Mouse (Mus musculus) hindbrain, embryonic 13.5 days (tissue): Measurements from ENCODE around the gene Fam19a1. TPM values are rescaled to one million over a fixed set of nuclear protein-coding genes. Genes with fewer than 3 reads are reported as not detected.

ENCODE experiments used
- ATAC-seq: fragments of 200-750 bp; cut with Nextera tagmentation; 2 replicates; pipeline ENCODE4 v1.8.0; 2017; ENCODE audit warnings: moderate TSS enrichment; ENCODE audit not compliant: low FRiP score
- H3K27ac ChIP-seq: fragments of 300-500 bp; sonication (generic); 2 replicates; pipeline ENCODE4 v1.5.1; 2015; ENCODE audit warnings: inconsistent platforms, mild to moderate bottlenecking, moderate library complexity
- H3K27me3 ChIP-seq: fragments of 300-500 bp; sonication (generic); 2 replicates; pipeline ENCODE4 v1.6.1; 2015; ENCODE audit warnings: mild to moderate bottlenecking, inconsistent platforms
- H3K36me3 ChIP-seq: fragments of 300-500 bp; sonication (generic); 2 replicates; pipeline ENCODE4 v1.6.1; 2015; ENCODE audit warnings: mild to moderate bottlenecking, inconsistent platforms
- H3K4me1 ChIP-seq: fragments of 300-500 bp; sonication (generic); replicated peaks from 2 replicates; pipeline ENCODE4 v1.6.1; 2015; ENCODE audit warnings: inconsistent platforms
- H3K4me2 ChIP-seq: fragments of 300-500 bp; sonication (generic); 2 replicates; pipeline ENCODE4 v1.6.1; 2015; ENCODE audit warnings: inconsistent platforms, mild to moderate bottlenecking, moderate library complexity
- H3K4me3 ChIP-seq: fragments of 300-500 bp; sonication (generic); 2 replicates; pipeline ENCODE4 v1.5.1; 2015; ENCODE audit warnings: mild to moderate bottlenecking, inconsistent platforms
- H3K9ac ChIP-seq: fragments of 300-500 bp; sonication (generic); 2 replicates; pipeline ENCODE4 v1.6.1; 2015; ENCODE audit warnings: mild to moderate bottlenecking, inconsistent platforms
- H3K9me3 ChIP-seq: fragments of 300-500 bp; sonication (generic); 2 replicates; pipeline ENCODE4 v1.6.1; 2016; ENCODE audit warnings: inconsistent platforms
- WGBS: fragments of 180-500 bp; shearing (Covaris S2); methylation state at CpG from one replicate; pipeline ENCODE4 v1.1.7; 2015; 5-methylcytosine and 5-hydroxymethylcytosine counted together
- polyA plus RNA-seq: library from polyadenylated mRNA; unstranded; fragments of >200 nt; fragmentation: Nextera tagmentation; extraction: Ambion mirVana; gene quantifications from 2 replicates; pipeline ENCODE4 v1.2.1, GENCODE M21; 2015

Fam19a1 gene
- polyA plus RNA-seq, 1 experiment from 2014 or later, result 19.8 TPM

DNA sequence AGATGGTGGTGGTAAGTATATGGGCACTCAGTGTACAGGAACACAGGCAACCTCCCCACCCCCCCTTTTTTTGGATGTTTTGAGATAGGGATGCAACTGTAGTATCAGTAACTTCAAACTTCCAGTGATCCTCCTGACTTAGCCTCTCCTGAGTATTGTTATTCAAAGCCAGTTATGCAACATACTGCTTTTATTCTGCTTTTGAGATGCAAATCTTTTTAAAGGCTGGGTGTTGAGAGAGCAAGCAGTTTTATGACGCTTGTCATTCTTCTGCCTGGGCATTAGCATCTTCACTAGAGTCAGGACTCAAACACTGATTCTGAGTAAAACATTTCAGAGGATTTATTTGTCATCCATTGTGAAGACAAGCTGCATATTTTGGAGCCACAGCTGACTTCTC is 271.5 kb downstream of the Fam19a1 start:
- Histone ChIP-seq H3K4me3 (no peak overlapping the region), H3K27me3 (no peaks in the 10 kb centered on the region), H3K9ac (no peak overlapping the region), H3K4me1 (no peaks in the 10 kb centered on the region), H3K9me3 (no peaks in the 10 kb centered on the region), H3K36me3 (no peaks in the 10 kb centered on the region), H3K4me2 (no peak overlapping the region), H3K27ac (no peak overlapping the region)
- WGBS, result 47% methylated on average over 1 of the region's 1 CpGs
- no peak for ATAC-seq

GRCm38 (mm10) chr6:96418866-96419265 is 305.9 kb downstream of the Fam19a1 start:
- 62% methylated on average over 4 of the region's 4 CpGs for WGBS
- Histone ChIP-seq H3K4me3 (no peak overlapping the region), H3K27me3 (no peaks in the 10 kb centered on the region), H3K4me1 (peaks cover 11% of the 10 kb centered on the region; the same call in 1 of the 2 replicates), H3K36me3 (no peaks in the 10 kb centered on the region), H3K9me3 (no peaks in the 10 kb centered on the region), H3K27ac (no peak overlapping the region), H3K4me2 (no peak overlapping the region), H3K9ac (no peak overlapping the region)
- ATAC-seq, result no peak

- Histone ChIP-seq H3K4me2 (no peak overlapping the region), H3K27me3 (no peaks in the 10 kb centered on the region), H3K4me3 (no peak overlapping the region), H3K9ac (no peak overlapping the region), H3K4me1 (peaks cover 11% of the 10 kb centered on the region; the same call in 1 of the 2 replicates), H3K27ac (no peak overlapping the region), H3K9me3 (no peaks in the 10 kb centered on the region), H3K36me3 (no peaks in the 10 kb centered on the region)
- WGBS, result 72% methylated on average over 5 of the region's 5 CpGs
- no peak for ATAC-seq
Observed at GRCm38 (mm10) chr6:96419704-96420382, 306.9 kb downstream of the Fam19a1 start.

GRCm38 (mm10) chr6:96420515-96420914 is 307.6 kb downstream of the Fam19a1 start:
- WGBS, result 13% methylated on average over 2 of the region's 2 CpGs

GRCm38 (mm10) chr6:96429390-96429789 is 316.4 kb downstream of the Fam19a1 start:
- no peaks in the 10 kb centered on the region for H3K36me3 ChIP-seq
- 58% methylated on average over 6 of the region's 6 CpGs for WGBS
- no peak overlapping the region for H3K9ac ChIP-seq
- no peaks in the 10 kb centered on the region for H3K9me3 ChIP-seq
- H3K4me3 ChIP-seq, result no peak overlapping the region
- no peak overlapping the region for H3K4me2 ChIP-seq
- ATAC-seq, result no peak
- no peaks in the 10 kb centered on the region for H3K4me1 ChIP-seq
- H3K27ac ChIP-seq, result no peak overlapping the region
- H3K27me3 ChIP-seq, result no peaks in the 10 kb centered on the region

More at GRCm38 (mm10) chr6:96420515-96420914, 307.6 kb downstream of the Fam19a1 start:
- peaks cover 11% of the 10 kb centered on the region; the same call in 1 of the 2 replicates for H3K4me1 ChIP-seq
- no peaks in the 10 kb centered on the region for H3K9me3 ChIP-seq
- H3K27ac ChIP-seq, result no peak overlapping the region
- no peaks in the 10 kb centered on the region for H3K36me3 ChIP-seq
- no peak overlapping the region for H3K4me3 ChIP-seq
- H3K27me3 ChIP-seq, result no peaks in the 10 kb centered on the region
- H3K4me2 ChIP-seq, result no peak overlapping the region
- ATAC-seq, result 0 out of 2 replicates have a peak, but pooled peaks have one; percentile 63
- no peak overlapping the region for H3K9ac ChIP-seq

DNA sequence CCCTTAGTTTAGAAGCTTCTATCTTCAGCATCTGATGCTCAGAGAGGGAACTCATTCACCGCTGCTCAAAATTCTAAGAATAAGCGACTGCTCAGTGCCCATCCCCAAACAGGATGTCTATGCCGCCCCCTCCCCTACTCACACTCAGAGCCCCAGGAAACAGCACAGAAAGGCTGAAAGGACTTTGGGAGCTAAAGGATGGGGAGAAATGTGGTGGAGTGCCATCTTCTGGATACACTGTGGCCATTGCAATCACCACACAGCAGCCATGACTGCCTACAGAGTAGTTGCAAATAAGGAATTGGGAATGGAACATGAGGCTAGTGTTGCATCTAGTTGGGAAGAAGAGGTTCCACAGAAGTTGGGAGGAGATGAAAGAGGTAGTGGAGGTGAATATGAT is 319.4 kb downstream of the Fam19a1 start:
- no peak overlapping the region for H3K9ac ChIP-seq
- no peak overlapping the region for H3K4me2 ChIP-seq

GRCm38 (mm10) chr6:96433896-96434295 is 320.9 kb downstream of the Fam19a1 start:
- H3K9me3 ChIP-seq, result no peaks in the 10 kb centered on the region
- no peaks in the 10 kb centered on the region for H3K36me3 ChIP-seq
- H3K9ac ChIP-seq, result no peak overlapping the region
- ATAC-seq, result no peak
- no peak overlapping the region for H3K4me2 ChIP-seq
- H3K4me1 ChIP-seq, result peaks cover 6% of the 10 kb centered on the region; the same call in 1 of the 2 replicates
- no peak overlapping the region for H3K4me3 ChIP-seq
- no peaks in the 10 kb centered on the region for H3K27me3 ChIP-seq
- WGBS, result 92% methylated on average over 1 of the region's 1 CpGs
- no peak overlapping the region for H3K27ac ChIP-seq

More for the DNA sequence above, 319.4 kb downstream of the Fam19a1 start:
- Histone ChIP-seq H3K36me3 (no peaks in the 10 kb centered on the region), H3K4me3 (no peak overlapping the region), H3K4me1 (no peaks in the 10 kb centered on the region), H3K27me3 (no peaks in the 10 kb centered on the region), H3K27ac (no peak overlapping the region), H3K9me3 (no peaks in the 10 kb centered on the region)
- 78% methylated on average over 3 of the region's 3 CpGs for WGBS
- ATAC-seq, result no peak

DNA sequence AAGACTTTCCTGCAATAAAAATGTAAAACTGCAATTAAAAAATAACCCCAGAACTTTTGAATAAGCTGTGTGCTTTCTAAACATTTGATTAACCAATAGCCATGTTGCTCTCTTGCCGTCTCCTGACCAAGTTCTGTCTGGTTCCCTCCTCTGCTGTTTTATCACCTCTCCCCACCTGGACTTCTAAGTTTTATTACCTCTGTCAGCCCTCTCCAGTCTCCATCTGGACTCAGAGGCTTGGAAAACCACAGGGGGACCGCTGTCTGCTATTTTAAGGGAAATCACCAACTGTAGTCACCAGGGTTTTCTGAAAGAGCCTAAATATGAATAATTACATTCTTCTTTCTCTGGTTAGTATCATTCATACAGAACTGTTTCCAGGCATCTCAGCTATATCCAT is 322.6 kb downstream of the Fam19a1 start:
- no peak overlapping the region for H3K4me3 ChIP-seq
- WGBS, result 83% methylated on average over 2 of the region's 2 CpGs
- no peaks in the 10 kb centered on the region for H3K9me3 ChIP-seq
- H3K4me1 ChIP-seq, result peaks cover 6% of the 10 kb centered on the region; the same call in 1 of the 2 replicates
- no peaks in the 10 kb centered on the region for H3K36me3 ChIP-seq
- H3K27ac ChIP-seq, result no peak overlapping the region
- no peak overlapping the region for H3K4me2 ChIP-seq
- no peak for ATAC-seq
- no peak overlapping the region for H3K9ac ChIP-seq
- H3K27me3 ChIP-seq, result no peaks in the 10 kb centered on the region

GRCm38 (mm10) chr6:96437814-96438213 is 324.9 kb downstream of the Fam19a1 start:
- peaks cover 6% of the 10 kb centered on the region; the same call in 1 of the 2 replicates for H3K4me1 ChIP-seq
- H3K27ac ChIP-seq, result no peak overlapping the region
- H3K9me3 ChIP-seq, result no peaks in the 10 kb centered on the region
- no peaks in the 10 kb centered on the region for H3K27me3 ChIP-seq
- H3K4me3 ChIP-seq, result no peak overlapping the region
- WGBS, result 61% methylated on average over 3 of the region's 3 CpGs
- no peaks in the 10 kb centered on the region for H3K36me3 ChIP-seq
- no peak for ATAC-seq
- H3K4me2 ChIP-seq, result no peak overlapping the region
- no peak overlapping the region for H3K9ac ChIP-seq

DNA sequence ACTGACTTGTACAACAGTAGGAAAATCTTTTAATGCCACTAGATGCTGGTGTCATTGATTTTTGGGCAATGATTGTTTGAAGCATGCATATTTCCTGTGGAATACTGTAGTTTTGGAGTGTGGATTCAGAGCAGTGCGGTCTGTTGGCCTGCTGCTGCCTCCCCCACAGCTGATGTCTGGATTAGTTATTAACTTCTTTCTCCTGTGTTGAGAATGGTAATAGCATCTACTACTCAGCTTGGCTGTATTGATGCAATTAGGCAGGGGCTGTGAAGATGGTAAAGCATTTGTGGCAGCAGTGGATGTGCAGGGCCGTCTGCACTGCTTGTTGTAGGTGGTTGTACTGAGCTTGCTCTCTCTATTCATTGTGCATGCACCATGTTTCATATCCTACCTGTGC is 326.5 kb downstream of the Fam19a1 start:
- ATAC-seq, result no peak
- no peak overlapping the region for H3K27ac ChIP-seq
- H3K36me3 ChIP-seq, result no peaks in the 10 kb centered on the region
- no peak overlapping the region for H3K4me2 ChIP-seq
- no peak overlapping the region for H3K4me3 ChIP-seq
- no peaks in the 10 kb centered on the region for H3K27me3 ChIP-seq
- H3K4me1 ChIP-seq, result peaks cover 6% of the 10 kb centered on the region; the same call in 1 of the 2 replicates
- no peaks in the 10 kb centered on the region for H3K9me3 ChIP-seq
- 76% methylated on average over 2 of the region's 2 CpGs for WGBS
- H3K9ac ChIP-seq, result no peak overlapping the region

GRCm38 (mm10) chr6:96441971-96442370 is 329.0 kb downstream of the Fam19a1 start:
- H3K27ac ChIP-seq, result no peak overlapping the region
- H3K4me1 ChIP-seq, result peaks cover 6% of the 10 kb centered on the region; the same call in 1 of the 2 replicates
- H3K4me3 ChIP-seq, result no peak overlapping the region
- no peaks in the 10 kb centered on the region for H3K36me3 ChIP-seq
- H3K9ac ChIP-seq, result no peak overlapping the region
- H3K4me2 ChIP-seq, result no peak overlapping the region
- H3K9me3 ChIP-seq, result no peaks in the 10 kb centered on the region
- no peak for ATAC-seq
- WGBS, result 98% methylated on average over 3 of the region's 3 CpGs
- no peaks in the 10 kb centered on the region for H3K27me3 ChIP-seq

GRCm38 (mm10) chr6:96447466-96447865 is 334.5 kb downstream of the Fam19a1 start:
- Histone ChIP-seq H3K36me3 (no peaks in the 10 kb centered on the region), H3K4me1 (no peaks in the 10 kb centered on the region), H3K9ac (no peak overlapping the region), H3K4me3 (no peak overlapping the region), H3K27ac (no peak overlapping the region), H3K9me3 (no peaks in the 10 kb centered on the region), H3K27me3 (no peaks in the 10 kb centered on the region), H3K4me2 (no peak overlapping the region)
- 93% methylated on average over 4 of the region's 4 CpGs for WGBS
- no peak for ATAC-seq

DNA sequence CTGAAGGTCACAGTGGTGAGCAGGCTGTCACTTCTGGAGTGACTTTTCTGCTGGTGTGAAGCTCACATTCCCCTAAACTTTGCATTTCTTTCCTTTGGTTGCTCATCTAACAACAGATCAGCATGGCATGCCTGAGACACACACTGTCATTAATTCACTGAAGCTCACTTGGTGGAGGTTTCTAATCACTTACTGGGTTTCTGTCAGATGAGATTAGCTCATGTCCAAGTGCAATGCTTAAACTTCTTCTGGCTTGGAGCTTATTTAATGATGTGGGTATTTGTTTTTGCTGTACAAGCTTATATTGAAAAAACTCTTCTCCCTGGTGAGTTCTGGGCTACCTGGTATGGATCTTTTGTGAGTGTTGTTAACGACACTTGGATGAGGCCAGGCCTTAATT is 343.3 kb downstream of the Fam19a1 start:
- H3K4me2 ChIP-seq, result no peak overlapping the region
- no peak overlapping the region for H3K27ac ChIP-seq
- no peaks in the 10 kb centered on the region for H3K4me1 ChIP-seq
- H3K36me3 ChIP-seq, result no peaks in the 10 kb centered on the region
- H3K9me3 ChIP-seq, result no peaks in the 10 kb centered on the region
- H3K27me3 ChIP-seq, result no peaks in the 10 kb centered on the region
- no peak overlapping the region for H3K4me3 ChIP-seq
- WGBS, result 65% methylated on average over 1 of the region's 1 CpGs
- ATAC-seq, result no peak
- H3K9ac ChIP-seq, result no peak overlapping the region
